Mouse (Mus musculus) limb, embryonic 15.5 days (tissue): ENCODE results near the gene Ptpn18. TPM values are rescaled to one million over a fixed set of nuclear protein-coding genes. Genes with fewer than 3 reads are reported as not detected.
A peak's percentile ranks its signal among the peaks of the same experiment; 100 is the strongest.
"Not testable (repeated sequence)": the region's sequence is repeated elsewhere in the genome, so short reads cannot be mapped to it uniquely, and the experiment has no call there.

Experiments used
- ATAC-seq: fragments of 200-750 bp; cut with Nextera tagmentation; 2 replicates; pipeline ENCODE4 v1.8.0; 2017; ENCODE audit warnings: low read depth, moderate TSS enrichment; ENCODE audit not compliant: insufficient number of reproducible peaks, low FRiP score, low TSS enrichment
- H3K27ac ChIP-seq: fragments of 300-500 bp; sonication (generic); 2 replicates; pipeline ENCODE4 v1.5.1; 2015; ENCODE audit warnings: moderate library complexity, mild to moderate bottlenecking, inconsistent platforms
- H3K27me3 ChIP-seq: fragments of 300-500 bp; sonication (generic); 2 replicates; pipeline ENCODE4 v1.6.1; 2015; ENCODE audit warnings: inconsistent platforms
- H3K36me3 ChIP-seq: fragments of 300-500 bp; sonication (generic); 2 replicates; pipeline ENCODE4 v1.6.1; 2015; ENCODE audit warnings: inconsistent platforms
- H3K4me1 ChIP-seq: fragments of 300-500 bp; sonication (generic); 2 replicates; pipeline ENCODE4 v1.6.1; 2015; ENCODE audit warnings: inconsistent platforms
- H3K4me2 ChIP-seq: fragments of 300-500 bp; sonication (generic); 2 replicates; pipeline ENCODE4 v1.6.1; 2015; ENCODE audit warnings: mild to moderate bottlenecking, inconsistent platforms
- H3K4me3 ChIP-seq: fragments of 300-500 bp; sonication (generic); 2 replicates; pipeline ENCODE4 v1.5.1; 2015; ENCODE audit warnings: mild to moderate bottlenecking, inconsistent platforms
- H3K9ac ChIP-seq: fragments of 300-500 bp; sonication (generic); 2 replicates; pipeline ENCODE4 v1.6.1; 2015; ENCODE audit warnings: inconsistent platforms
- H3K9me3 ChIP-seq: fragments of 300-500 bp; sonication (generic); 2 replicates; pipeline ENCODE4 v1.6.1; 2016; ENCODE audit warnings: inconsistent platforms
- WGBS: fragments of 180-500 bp; shearing (Covaris S2); methylation state at CpG from one replicate; pipeline ENCODE4 v1.1.7; 2015; 5-methylcytosine and 5-hydroxymethylcytosine counted together
- polyA plus RNA-seq: library from polyadenylated mRNA; unstranded; fragments of >200 nt; fragmentation: Nextera tagmentation; extraction: Ambion mirVana; gene quantifications from 2 replicates; pipeline ENCODE4 v1.2.1, GENCODE M21; 2015

The Ptpn18 gene
- polyA plus RNA-seq, 1 experiment from 2014 or later = 17.4 TPM

DNA sequence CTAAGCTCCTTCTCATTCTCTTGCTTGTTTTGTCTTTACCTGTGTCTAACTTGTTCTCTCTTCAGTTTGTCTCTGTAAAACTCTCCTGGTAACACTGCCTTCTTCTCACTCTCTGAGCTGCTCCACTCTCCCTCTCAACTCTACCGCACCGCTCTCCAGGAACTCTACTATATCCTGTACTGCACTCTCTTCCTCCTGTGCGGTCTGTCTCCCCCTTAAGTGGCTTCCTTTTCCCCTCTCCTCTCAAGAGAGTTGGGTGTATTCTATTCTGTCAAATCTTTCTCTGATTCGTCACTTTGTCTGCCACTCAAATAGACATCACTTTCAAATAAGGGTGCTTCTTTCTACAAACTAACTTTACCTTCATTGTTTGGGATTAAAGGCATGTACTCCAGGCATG lies 31.9 kb downstream of the Ptpn18 start:
- H3K4me2 ChIP-seq = no peak overlapping the region
- no peak overlapping the region for H3K9ac ChIP-seq
- WGBS = 85% methylated on average over 4 of the region's 4 CpGs
- no peaks in the 10 kb centered on the region for H3K36me3 ChIP-seq
- H3K27ac ChIP-seq = no peak overlapping the region
- no peaks in the 10 kb centered on the region for H3K9me3 ChIP-seq
- no peak for ATAC-seq
- H3K4me1 ChIP-seq = no peaks in the 10 kb centered on the region
- no peak overlapping the region for H3K4me3 ChIP-seq
- no peaks in the 10 kb centered on the region for H3K27me3 ChIP-seq

DNA sequence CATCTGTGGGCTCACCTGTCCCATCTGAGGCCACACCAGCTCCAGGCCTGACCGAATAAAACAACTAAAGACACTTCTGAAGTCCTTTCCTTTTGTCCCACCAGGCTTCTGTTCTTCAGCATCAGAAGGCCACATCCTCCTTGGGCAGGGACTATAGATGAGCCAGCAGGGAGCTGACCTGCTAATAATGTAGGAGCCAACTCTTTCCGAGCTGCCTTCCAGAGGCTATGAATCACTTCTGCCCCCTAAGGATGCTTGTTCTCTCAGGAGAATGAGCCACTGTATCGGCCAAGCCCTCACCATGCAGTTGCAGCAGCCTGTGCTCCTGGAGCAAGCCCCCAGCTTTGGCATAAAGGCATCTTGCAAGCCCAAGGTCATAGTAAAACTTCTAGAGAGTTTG lies 43.4 kb downstream of the Ptpn18 start:
- H3K9me3 ChIP-seq = no peaks in the 10 kb centered on the region
- H3K4me3 ChIP-seq = no peak overlapping the region
- no peaks in the 10 kb centered on the region for H3K27me3 ChIP-seq
- no peak overlapping the region for H3K27ac ChIP-seq
- ATAC-seq = no peak
- whole genome bisulfite sequencing = 53% methylated on average over 3 of the region's 3 CpGs
- H3K4me1 ChIP-seq = no peaks in the 10 kb centered on the region
- H3K9ac ChIP-seq = no peak overlapping the region
- no peaks in the 10 kb centered on the region for H3K36me3 ChIP-seq
- H3K4me2 ChIP-seq = no peak overlapping the region

DNA sequence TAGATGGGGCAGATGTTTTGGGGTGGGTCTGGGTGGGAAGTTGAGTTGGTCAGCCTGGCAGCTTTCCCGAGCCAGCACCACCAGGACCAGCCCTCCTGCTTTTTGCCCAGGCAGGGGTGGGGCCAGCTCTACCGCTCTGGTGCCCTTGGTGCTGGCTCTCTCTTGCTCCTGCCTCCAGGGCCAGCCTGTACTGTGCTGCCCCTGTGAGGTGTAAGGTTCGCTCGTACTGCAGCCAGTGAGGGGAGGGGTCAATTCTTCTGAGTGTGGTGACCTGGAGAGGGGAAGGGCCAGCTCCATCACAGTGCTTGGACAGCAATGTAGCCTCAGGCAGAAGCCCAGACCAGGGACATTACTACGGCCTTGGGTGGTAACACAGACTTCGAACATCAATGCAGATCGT lies 45.7 kb downstream of the Ptpn18 start:
- H3K4me3 ChIP-seq = no peak overlapping the region
- no peak overlapping the region for H3K27ac ChIP-seq
- no peaks in the 10 kb centered on the region for H3K27me3 ChIP-seq
- 0 out of 2 replicates have a peak, but pooled peaks have one; percentile 37 for ATAC-seq
- H3K4me1 ChIP-seq = 0 out of 2 replicates have a peak, but pooled peaks cover 2% of the 10 kb centered on the region
- H3K9me3 ChIP-seq = no peaks in the 10 kb centered on the region
- no peak overlapping the region for H3K9ac ChIP-seq
- no peak overlapping the region for H3K4me2 ChIP-seq
- no peaks in the 10 kb centered on the region for H3K36me3 ChIP-seq
- 56% methylated on average over 7 of the region's 7 CpGs for WGBS

DNA sequence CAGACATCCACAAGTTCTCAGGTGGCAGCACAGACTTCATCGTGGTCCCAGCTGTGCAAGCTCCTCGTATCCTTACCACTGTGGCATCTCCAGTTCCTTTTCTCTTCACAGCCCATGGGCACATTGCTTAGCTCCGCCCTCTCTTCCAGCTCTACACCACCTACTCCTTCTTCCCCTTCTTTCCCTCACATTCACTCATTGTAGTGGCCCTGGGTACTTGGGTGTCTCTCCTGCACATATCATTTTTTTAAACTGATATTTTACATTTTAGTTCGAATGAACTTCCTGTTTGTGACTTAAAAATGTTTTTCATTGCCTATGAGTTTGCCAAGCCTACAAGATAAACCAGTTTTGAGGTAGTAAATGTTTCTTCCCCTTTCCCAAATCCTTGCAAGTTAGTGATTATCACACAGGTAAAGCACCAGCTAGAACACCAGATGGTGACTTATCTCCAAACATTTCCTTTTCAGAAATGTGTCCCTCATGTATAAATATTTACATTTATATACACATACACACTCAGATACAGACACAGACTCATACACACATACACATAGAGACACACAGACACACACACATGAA lies 46.5 kb downstream of the Ptpn18 start:
- 75% methylated on average over 4 of the region's 4 CpGs for WGBS
- Histone ChIP-seq H3K27me3 (no peaks in the 10 kb centered on the region), H3K4me3 (no peak overlapping the region), H3K27ac (no peak overlapping the region), H3K36me3 (no peaks in the 10 kb centered on the region), H3K9me3 (no peaks in the 10 kb centered on the region), H3K9ac (no peak overlapping the region), H3K4me1 (0 out of 2 replicates have a peak, but pooled peaks cover 6% of the 10 kb centered on the region), H3K4me2 (no peak overlapping the region)
- ATAC-seq = no peak

DNA sequence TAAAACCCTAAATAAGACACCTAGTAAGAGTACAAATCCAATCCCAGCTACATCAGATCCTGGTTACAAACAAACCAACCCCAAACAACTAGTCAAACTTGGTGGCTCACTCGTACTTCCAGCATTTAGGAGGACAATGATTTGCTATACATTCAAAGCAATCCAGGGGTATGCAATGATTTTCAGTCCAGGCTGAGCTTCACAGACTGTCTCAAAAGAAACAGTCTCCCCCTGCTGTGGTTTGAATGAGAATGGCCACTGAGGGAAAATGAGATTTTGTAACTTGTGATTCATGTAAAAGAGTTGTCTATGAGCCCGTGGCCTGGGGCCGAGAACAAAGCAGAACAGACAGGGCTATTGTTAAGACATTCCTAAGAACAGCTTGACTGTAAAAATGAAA lies 48.4 kb downstream of the Ptpn18 start:
- Histone ChIP-seq H3K9ac (no peak overlapping the region), H3K36me3 (no peaks in the 10 kb centered on the region), H3K4me1 (0 out of 2 replicates have a peak, but pooled peaks cover 6% of the 10 kb centered on the region), H3K27me3 (no peaks in the 10 kb centered on the region), H3K4me3 (no peak overlapping the region), H3K4me2 (no peak overlapping the region), H3K9me3 (no peaks in the 10 kb centered on the region), H3K27ac (no peak overlapping the region)
- no peak for ATAC-seq
- WGBS = 73% methylated on average over 3 of the region's 3 CpGs

DNA sequence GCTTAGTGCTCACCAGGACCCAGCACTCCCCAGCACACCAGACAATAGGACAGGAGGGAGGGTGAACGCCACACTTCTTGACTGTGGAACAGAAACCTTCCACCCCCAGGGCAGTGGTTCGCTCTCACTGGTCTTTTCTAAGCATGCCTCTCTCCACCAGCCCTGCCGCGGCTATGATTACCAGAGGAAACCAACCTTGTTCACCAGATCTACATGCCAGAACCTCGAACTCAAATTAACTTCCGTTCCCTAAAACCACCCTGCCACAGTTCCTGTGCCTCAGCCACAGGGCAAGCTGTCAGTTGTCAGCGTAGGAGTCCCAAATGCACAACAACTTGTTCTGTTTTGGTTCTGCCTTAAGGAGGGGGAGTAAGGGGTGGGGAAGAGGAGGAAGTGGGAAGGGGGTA lies 51.0 kb downstream of the Ptpn18 start:
- peak overlapping the region; percentile 35; the same call in 1 of the 2 replicates for H3K4me2 ChIP-seq
- no peak for ATAC-seq

DNA sequence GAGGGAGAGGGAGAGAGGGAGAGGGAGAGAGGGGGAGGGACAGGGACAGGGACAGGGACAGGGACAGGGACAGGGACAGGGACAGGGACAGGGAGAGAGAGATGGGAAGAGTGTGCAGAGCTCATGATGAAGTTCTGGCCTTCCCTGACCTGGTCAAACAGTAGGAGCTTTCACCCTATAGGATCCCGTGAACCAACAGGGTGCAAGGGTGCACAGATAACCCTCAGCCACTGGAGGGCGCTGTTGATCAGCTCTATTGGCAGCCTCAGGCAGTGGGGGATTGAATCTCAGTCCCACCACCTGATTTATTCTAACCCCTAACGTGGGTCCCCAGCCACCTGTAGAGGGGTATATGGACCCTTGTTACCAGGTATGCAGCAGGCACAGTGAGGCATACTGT lies 51.5 kb downstream of the Ptpn18 start:
- 4% methylated on average over 3 of the region's 3 CpGs for WGBS
- H3K4me2 ChIP-seq = no peak overlapping the region

More for the DNA sequence above, 51.0 kb downstream of the Ptpn18 start:
- no peak overlapping the region for H3K27ac ChIP-seq
- no peaks in the 10 kb centered on the region for H3K36me3 ChIP-seq
- no peaks in the 10 kb centered on the region for H3K27me3 ChIP-seq
- no peak overlapping the region for H3K4me3 ChIP-seq
- H3K9me3 ChIP-seq = no peaks in the 10 kb centered on the region
- no peak overlapping the region for H3K9ac ChIP-seq
- H3K4me1 ChIP-seq = 0 out of 2 replicates have a peak, but pooled peaks cover 6% of the 10 kb centered on the region
- WGBS = 2% methylated on average over 7 of the region's 7 CpGs

DNA sequence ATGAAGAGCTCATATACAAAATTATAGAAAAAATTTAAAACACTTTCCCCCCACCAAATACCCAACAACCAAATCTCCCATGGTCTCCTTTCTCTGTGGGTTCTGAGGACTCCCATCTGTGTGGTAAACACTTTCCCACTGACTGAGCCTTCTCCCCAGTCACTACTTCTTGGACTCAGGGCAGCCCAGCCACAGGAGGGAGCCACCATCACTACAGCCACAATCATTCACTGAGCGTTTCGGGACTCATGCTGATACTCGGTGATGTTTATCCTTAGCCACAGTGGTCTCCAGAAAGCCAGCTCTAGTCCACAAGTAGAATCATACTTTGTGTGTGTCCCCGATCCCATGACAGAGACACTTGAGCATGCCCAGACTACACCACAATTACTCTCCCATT lies 53.5 kb downstream of the Ptpn18 start:
- 80% methylated on average over 4 of the region's 4 CpGs for WGBS
- Histone ChIP-seq H3K4me1 (0 out of 2 replicates have a peak, but pooled peaks cover 6% of the 10 kb centered on the region), H3K9me3 (no peaks in the 10 kb centered on the region), H3K36me3 (no peaks in the 10 kb centered on the region), H3K9ac (no peak overlapping the region), H3K27ac (no peak overlapping the region), H3K27me3 (no peaks in the 10 kb centered on the region), H3K4me3 (no peak overlapping the region), H3K4me2 (no peak overlapping the region)
- no peak for ATAC-seq

More for the DNA sequence above, 51.5 kb downstream of the Ptpn18 start:
- no peak overlapping the region for H3K9ac ChIP-seq
- no peak overlapping the region for H3K4me3 ChIP-seq
- H3K4me1 ChIP-seq = 0 out of 2 replicates have a peak, but pooled peaks cover 6% of the 10 kb centered on the region
- no peaks in the 10 kb centered on the region for H3K36me3 ChIP-seq
- H3K27me3 ChIP-seq = no peaks in the 10 kb centered on the region
- no peak for ATAC-seq
- no peaks in the 10 kb centered on the region for H3K9me3 ChIP-seq
- H3K27ac ChIP-seq = no peak overlapping the region

DNA sequence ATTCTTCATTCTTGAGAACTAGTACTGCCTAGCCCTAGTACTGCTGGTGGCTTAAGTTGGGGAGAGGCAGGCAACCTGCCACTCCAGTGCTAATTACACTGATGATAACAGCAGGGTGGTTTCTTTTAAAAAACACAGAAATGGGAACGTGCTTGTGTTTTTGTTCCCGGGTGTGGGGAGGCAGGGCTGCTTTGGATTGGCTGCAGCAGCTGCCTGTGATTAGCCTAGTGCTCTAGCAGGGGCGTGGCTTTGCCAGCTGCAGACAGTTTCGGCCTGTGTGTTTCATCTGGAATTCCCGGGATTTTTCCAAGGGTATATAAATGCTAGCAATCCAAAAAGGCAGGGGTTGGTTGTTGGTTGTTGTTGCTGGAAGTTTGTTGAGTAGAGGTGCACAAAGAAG lies 57.0 kb downstream of the Ptpn18 start:
- Histone ChIP-seq H3K27ac (no peak overlapping the region), H3K27me3 (no peaks in the 10 kb centered on the region), H3K4me1 (no peaks in the 10 kb centered on the region), H3K4me2 (0 out of 2 replicates have a peak overlapping the region, but pooled peaks have one; percentile 5), H3K36me3 (no peaks in the 10 kb centered on the region), H3K4me3 (no peak overlapping the region), H3K9me3 (no peaks in the 10 kb centered on the region), H3K9ac (no peak overlapping the region)
- no peak for ATAC-seq
- WGBS = 20% methylated on average over 5 of the region's 5 CpGs

DNA sequence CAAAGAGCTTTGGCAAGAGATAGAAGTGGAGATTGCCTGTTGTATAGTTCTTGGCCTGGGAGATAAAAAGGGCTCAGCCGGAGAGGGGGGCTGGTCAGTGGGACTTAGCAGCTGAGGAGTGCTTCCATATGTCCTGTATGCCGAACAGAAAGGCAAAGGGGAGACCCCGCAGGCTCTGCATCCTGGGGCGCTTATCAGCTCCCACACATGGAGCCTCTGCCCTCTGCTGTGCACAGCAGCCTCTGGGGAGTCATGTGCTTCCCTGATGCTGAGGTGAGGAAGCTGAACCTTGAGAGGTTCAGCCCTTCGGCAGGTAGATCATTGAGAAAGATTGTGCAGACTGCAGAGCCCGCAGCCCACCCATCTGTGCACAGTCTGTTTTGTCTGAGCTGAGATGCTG lies 57.7 kb downstream of the Ptpn18 start:
- not testable (repeated sequence) for H3K9me3 ChIP-seq, H3K27me3 ChIP-seq, H3K27ac ChIP-seq, H3K36me3 ChIP-seq, ATAC-seq, H3K4me2 ChIP-seq, H3K4me1 ChIP-seq, H3K4me3 ChIP-seq, H3K9ac ChIP-seq
- WGBS = 54% methylated on average over 6 of the region's 6 CpGs

DNA sequence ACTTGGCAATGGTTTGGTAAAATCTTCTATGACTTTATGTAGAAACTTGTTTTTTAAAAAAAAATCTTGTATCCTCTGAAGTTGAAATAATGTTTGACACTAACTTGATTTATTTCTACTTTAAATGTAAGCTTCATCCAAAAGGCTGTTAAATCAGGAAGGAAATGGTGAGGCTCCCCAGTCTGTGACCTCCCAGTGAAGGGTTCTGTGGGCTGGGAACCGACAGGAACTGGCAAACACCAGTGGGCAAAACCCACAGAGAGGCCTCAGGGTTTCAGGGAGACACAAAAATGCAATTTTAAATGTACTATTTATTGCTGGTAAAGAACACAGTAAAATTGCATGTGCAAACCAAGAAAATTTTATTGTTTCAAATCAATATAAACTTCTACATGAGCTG lies 58.2 kb downstream of the Ptpn18 start:
- ATAC-seq, H3K36me3 ChIP-seq, H3K4me3 ChIP-seq, H3K9ac ChIP-seq, H3K4me2 ChIP-seq, H3K27ac ChIP-seq, H3K27me3 ChIP-seq, H3K4me1 ChIP-seq, H3K9me3 ChIP-seq: not testable (repeated sequence)
- WGBS = 27% methylated on average over 1 of the region's 1 CpGs

DNA sequence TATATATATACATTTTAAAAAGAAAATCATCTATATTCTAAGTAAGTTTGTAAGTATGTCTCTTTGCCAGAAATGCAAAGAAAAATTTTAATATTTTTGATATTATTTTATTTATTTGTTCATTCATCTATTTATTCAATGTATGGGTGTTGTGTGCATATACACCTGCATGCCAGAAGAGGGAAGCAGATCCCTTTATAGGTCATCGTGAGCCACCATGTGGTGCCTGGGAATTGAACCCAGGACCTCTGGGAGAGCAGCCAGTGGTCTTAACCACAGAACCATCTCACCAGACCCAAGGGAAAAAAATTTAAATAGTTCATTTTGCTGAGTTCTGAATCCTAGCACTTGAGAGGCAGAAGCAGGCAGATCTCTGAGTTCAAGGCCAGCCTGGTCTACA lies 58.7 kb downstream of the Ptpn18 start:
- H3K4me2 ChIP-seq = no peak overlapping the region
- 71% methylated on average over 1 of the region's 1 CpGs for WGBS
- H3K27ac ChIP-seq = no peak overlapping the region
- ATAC-seq = no peak
- H3K9me3 ChIP-seq = no peaks in the 10 kb centered on the region
- no peaks in the 10 kb centered on the region for H3K4me1 ChIP-seq
- H3K36me3 ChIP-seq = no peaks in the 10 kb centered on the region
- H3K9ac ChIP-seq = no peak overlapping the region
- no peaks in the 10 kb centered on the region for H3K27me3 ChIP-seq
- H3K4me3 ChIP-seq = no peak overlapping the region
